Mouse (Mus musculus): ENCODE measurements around the gene Scyl1.

DNA sequence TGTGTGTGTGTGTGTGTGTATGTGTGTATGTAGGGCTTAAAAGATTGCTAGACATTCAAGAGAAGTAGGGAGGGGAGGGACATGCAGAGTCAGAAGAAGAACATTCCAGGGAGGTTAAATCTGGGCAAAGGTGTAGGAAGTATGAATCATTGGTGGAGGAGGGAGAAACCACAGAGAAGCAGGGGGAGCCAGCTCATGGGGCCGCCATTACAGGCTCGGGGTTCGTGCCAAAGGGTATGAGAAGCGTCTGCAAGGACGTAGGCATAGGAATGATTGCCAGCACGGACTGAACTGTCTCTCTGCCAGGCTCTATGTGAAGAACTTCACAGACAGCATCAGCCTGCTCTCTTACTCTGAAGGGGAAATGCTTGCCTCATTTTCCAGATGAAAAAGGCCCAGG lies 21.7 kb downstream of the Scyl1 start:
- TF ChIP-seq CTCF (IDR thresholded peaks at IDR 0.05) = no peak
- no peak for TF ChIP-seq EP300 (IDR thresholded peaks at IDR 0.05)
